Mouse (Mus musculus): ENCODE results near the gene Armc12.

DNA sequence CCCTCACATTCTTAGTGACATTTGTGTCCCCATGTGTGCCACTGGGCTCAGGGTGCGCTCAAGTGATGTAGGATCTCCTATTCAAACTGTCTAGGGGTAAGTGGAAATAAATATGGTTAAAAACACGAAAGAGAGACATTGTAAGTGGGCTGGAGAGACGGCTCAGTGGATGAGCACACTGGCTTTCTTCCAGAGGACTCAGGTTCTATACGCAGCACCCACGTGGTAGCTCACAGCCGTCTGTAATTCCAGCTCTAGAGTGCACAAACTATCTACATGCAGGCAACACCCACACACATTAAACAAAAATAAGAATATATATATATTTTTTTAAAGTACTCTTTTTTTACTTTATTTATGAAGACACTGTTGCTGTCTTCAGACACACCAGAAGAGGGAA, 42.3 kb downstream of the Armc12 start:
- no peak for TF ChIP-seq POLR2A (IDR thresholded peaks at IDR 0.05; ENCODE audit: insufficient read depth, low read depth, low read length)
- TF ChIP-seq EP300 (IDR thresholded peaks at IDR 0.05; ENCODE audit: insufficient read depth, low read depth, low read length): no peak

All from heart, adult 2 months (tissue).